Mouse (Mus musculus) Patski (cell line): ENCODE measurements around the gene Tecr. TPM values are rescaled to one million over a fixed set of nuclear protein-coding genes. Genes with fewer than 3 reads are reported as not detected.
"Not testable (repeated sequence)": the region's sequence is repeated elsewhere in the genome, so short reads cannot be mapped to it uniquely, and the experiment has no call there.

Experiments
- ATAC-seq: fragments of 100-300 bp; one replicate; pipeline ENCODE4 v1.8.0; 2021
- CTCF ChIA-PET: fragments of 350-600 bp; sonication (Branson Sonifier 250); formaldehyde crosslinking; loops from one replicate; lab custom pipeline; 2022; ENCODE audit warnings: inconsistent platforms; lab: Charles Lee
- POLR2A ChIA-PET: fragments of 350-600 bp; sonication (Branson Sonifier 250); formaldehyde crosslinking; loops from one replicate; lab custom pipeline; 2022; ENCODE audit warnings: antibody characterized with exemption, inconsistent platforms; lab: Charles Lee
- DNase-seq: peaks from one replicate; pipeline ENCODE4 v3.0.0-alpha.2; 2011; ENCODE audit warnings: low read depth, low spot score
- H3K27me3 ChIP-seq: fragments of 371-371 bp; one replicate; pipeline ENCODE4 v1.5.1; 2021
- CTCF ChIP-seq: fragments of 100-300 bp; IDR thresholded peaks from one replicate; pipeline ENCODE4 v1.5.1; 2021
- in situ Hi-C: fragments of 300-500 bp; cut with MboI; formaldehyde crosslinking; loops from 3 replicates; pipeline ENCODE4 v1.11.1; 2018; ENCODE audit warnings: low pct_unique_long_range_greater_than_20kb, mixed read lengths
- polyA plus RNA-seq: library from polyadenylated mRNA; unstranded; gene quantifications from one replicate; pipeline ENCODE4 v1.2.3, GENCODE M21; 2021

Tecr gene
- polyA plus RNA-seq, 1 experiment from 2014 or later, result 275 TPM

GRCm38 (mm10) chr8:83575561-83576515, 31.9 kb downstream of the Tecr start:
- DNase-seq (no peak), ATAC-seq (no peak)
- no peak for TF ChIP-seq CTCF
- no peaks in the 10 kb centered on the region for H3K27me3 ChIP-seq
- CTCF ChIA-PET, result no interaction called here
- POLR2A ChIA-PET, result no interaction called here
- in situ Hi-C loops, result no loop called here

- in situ Hi-C loops, result no loop called here
- ChIA-PET POLR2A (interaction anchor here (1.2 kb wide), 1 partner anchor 13 kb away, joined by 3 read pairs; no protein-coding TSS in a partner anchor), CTCF (no interaction called here)
- H3K27me3 ChIP-seq, result no peaks in the 10 kb centered on the region
- DNase-seq, result no peak
- TF ChIP-seq CTCF, result no peak
- ATAC-seq, result no peak
Observed at GRCm38 (mm10) chr8:83574631-83575315, 33.0 kb downstream of the Tecr start.

- POLR2A ChIA-PET, result no interaction called here
Observed at GRCm38 (mm10) chr8:83573140-83573875, 34.5 kb downstream of the Tecr start.

GRCm38 (mm10) chr8:83572246-83572812, 35.4 kb downstream of the Tecr start:
- no peaks in the 10 kb centered on the region for H3K27me3 ChIP-seq
- in situ Hi-C loops, result no loop called here
- TF ChIP-seq CTCF, result no peak
- POLR2A ChIA-PET, result no interaction called here
- CTCF ChIA-PET, result no interaction called here
- ATAC-seq (no peak), DNase-seq (no peak)

More at GRCm38 (mm10) chr8:83573140-83573875, 34.5 kb downstream of the Tecr start:
- ATAC-seq, result no peak
- no peak for DNase-seq
- TF ChIP-seq CTCF, result no peak
- CTCF ChIA-PET, result no interaction called here
- no peaks in the 10 kb centered on the region for H3K27me3 ChIP-seq
- in situ Hi-C loops, result no loop called here

- no peaks in the 10 kb centered on the region for H3K27me3 ChIP-seq
- DNase-seq, result no peak
- ChIA-PET POLR2A (no interaction called here), CTCF (no interaction called here)
- no peak for TF ChIP-seq CTCF
- in situ Hi-C loops, result no loop called here
- ATAC-seq, result no peak
Observed at GRCm38 (mm10) chr8:83571791-83572190, 36.0 kb downstream of the Tecr start.

- CTCF ChIA-PET, result not testable (repeated sequence)
Observed at GRCm38 (mm10) chr8:83571001-83571340, 36.8 kb downstream of the Tecr start.

GRCm38 (mm10) chr8:83570272-83571000, 37.3 kb downstream of the Tecr start:
- ChIA-PET POLR2A (interaction anchor here (0.9 kb wide), 1 partner anchor 22 kb away, joined by 3 read pairs; no protein-coding TSS in a partner anchor), CTCF (no interaction called here)
- in situ Hi-C loops, result no loop called here

More at GRCm38 (mm10) chr8:83571001-83571340, 36.8 kb downstream of the Tecr start:
- POLR2A ChIA-PET, result interaction anchor here (0.9 kb wide), 1 partner anchor 21 kb away, joined by 3 read pairs; no protein-coding TSS in a partner anchor
- H3K27me3 ChIP-seq, in situ Hi-C loops, ATAC-seq, DNase-seq: not testable (repeated sequence)

GRCm38 (mm10) chr8:83569165-83569564, 38.6 kb downstream of the Tecr start:
- no peaks in the 10 kb centered on the region for H3K27me3 ChIP-seq
- DNase-seq (no peak), ATAC-seq (no peak)
- ChIA-PET CTCF (no interaction called here), POLR2A (interaction anchor here (1.4 kb wide), 1 partner anchor 11 kb away, joined by 3 read pairs; no protein-coding TSS in a partner anchor)
- in situ Hi-C loops, result no loop called here
- TF ChIP-seq CTCF, result no peak

More at GRCm38 (mm10) chr8:83570272-83571000, 37.3 kb downstream of the Tecr start:
- ATAC-seq (no peak), DNase-seq (no peak)
- no peaks in the 10 kb centered on the region for H3K27me3 ChIP-seq
- TF ChIP-seq CTCF, result no peak

- in situ Hi-C loops, result no loop called here
- ATAC-seq, result no peak
- ChIA-PET CTCF (no interaction called here), POLR2A (interaction anchor here (0.5 to 1.4 kb wide), 2 partner anchors 11 to 25 kb away, joined by 3 read pairs; no protein-coding TSS in a partner anchor)
- DNase-seq, result no peak
- no peaks in the 10 kb centered on the region for H3K27me3 ChIP-seq
- TF ChIP-seq CTCF, result no peak
Observed at GRCm38 (mm10) chr8:83568755-83569154, 39.0 kb downstream of the Tecr start.
